Mouse (Mus musculus) stomach, embryonic 14.5 days (tissue): ENCODE measurements around the gene Sh3d19. TPM values are rescaled to one million over a fixed set of nuclear protein-coding genes. Genes with fewer than 3 reads are reported as not detected.

ENCODE experiments used
- ATAC-seq: fragments of 200-750 bp; cut with Nextera tagmentation; 2 replicates; pipeline ENCODE4 v1.8.0; 2017; ENCODE audit warnings: low read depth, moderate TSS enrichment; ENCODE audit not compliant: insufficient number of reproducible peaks, insufficient read depth, low FRiP score
- H3K27ac ChIP-seq: fragments of 300-500 bp; sonication (generic); 2 replicates; pipeline ENCODE4 v1.5.1; 2014; ENCODE audit warnings: mild to moderate bottlenecking, low read length, moderate library complexity, mixed read lengths
- H3K27me3 ChIP-seq: fragments of 300-500 bp; sonication (generic); 2 replicates; pipeline ENCODE4 v1.6.1; 2014; ENCODE audit warnings: low read length, control low read depth, mixed read lengths; ENCODE audit not compliant: control insufficient read depth, insufficient read depth
- H3K36me3 ChIP-seq: fragments of 300-500 bp; sonication (generic); 2 replicates; pipeline ENCODE4 v1.6.1; 2014; ENCODE audit warnings: mild to moderate bottlenecking, control low read depth, low read length, moderate library complexity, mixed read lengths; ENCODE audit not compliant: control insufficient read depth, insufficient read depth
- H3K4me1 ChIP-seq: fragments of 300-500 bp; sonication (generic); 2 replicates; pipeline ENCODE4 v1.6.1; 2014; ENCODE audit warnings: low read length, control low read depth, mixed read lengths; ENCODE audit not compliant: control insufficient read depth, insufficient read depth
- H3K4me2 ChIP-seq: fragments of 300-500 bp; sonication (generic); replicated peaks from 2 replicates; pipeline ENCODE4 v1.6.1; 2014; ENCODE audit warnings: low read depth, low read length, control low read depth
- H3K4me3 ChIP-seq: fragments of 300-500 bp; sonication (generic); 2 replicates; pipeline ENCODE4 v1.5.1; 2014; ENCODE audit warnings: low read depth, low read length, control low read depth
- H3K9ac ChIP-seq: fragments of 300-500 bp; sonication (generic); replicated peaks from 2 replicates; pipeline ENCODE4 v1.6.1; 2014; ENCODE audit warnings: low read depth, mild to moderate bottlenecking, control low read depth, low read length, moderate library complexity, mixed read lengths
- H3K9me3 ChIP-seq: fragments of 300-500 bp; sonication (generic); 2 replicates; pipeline ENCODE4 v1.6.1; 2016; ENCODE audit warnings: low read depth, low read length, control low read depth; ENCODE audit not compliant: control insufficient read depth
- WGBS: fragments of 180-500 bp; shearing (Covaris S2); extraction: QIAGEN DNeasy Blood & Tissue Kit; methylation state at CpG from one replicate; pipeline ENCODE4 v1.1.7; 2014; 5-methylcytosine and 5-hydroxymethylcytosine counted together
- polyA plus RNA-seq: library from polyadenylated mRNA; unstranded; fragments of >200 nt; fragmentation: Nextera tagmentation; extraction: Ambion mirVana; gene quantifications from 2 replicates; pipeline ENCODE4 v1.2.1, GENCODE M21; 2014

Sh3d19 gene
- polyA plus RNA-seq, 1 experiment from 2014 or later: 48.1 TPM

DNA sequence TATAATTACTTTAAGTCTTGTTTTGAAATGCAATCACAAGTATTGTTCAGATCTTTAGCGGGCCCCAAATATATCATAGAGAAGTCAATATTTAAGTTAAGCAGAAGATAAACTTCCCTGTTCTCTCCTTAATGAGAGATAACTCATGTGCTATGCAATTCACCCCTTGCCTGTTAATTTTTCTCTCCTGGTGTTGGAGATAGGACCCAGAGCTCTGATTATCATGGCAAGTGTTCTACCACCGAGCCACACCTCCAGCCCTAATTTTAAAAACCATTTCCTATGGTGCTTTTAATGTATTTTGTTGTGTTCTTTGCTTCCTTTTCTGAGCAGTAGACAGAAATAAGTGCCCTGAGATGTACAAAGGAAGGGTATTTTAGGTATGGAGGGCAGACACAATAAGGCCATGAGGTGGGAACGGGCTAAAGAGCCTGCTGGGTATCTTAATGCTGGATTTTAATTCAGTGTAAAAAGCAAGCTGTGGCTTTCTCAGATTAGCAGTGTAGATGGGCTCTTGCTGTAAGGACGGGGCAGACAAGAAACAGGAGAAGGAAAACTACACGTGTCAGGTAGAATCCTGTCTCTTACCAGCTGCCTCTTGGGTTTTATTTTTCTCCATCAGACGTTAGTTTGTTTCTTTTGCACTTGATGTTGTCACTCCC, 20.4 kb downstream of the Sh3d19 start:
- no peak for ATAC-seq
- no peaks in the 10 kb centered on the region for H3K9me3 ChIP-seq
- no peak overlapping the region for H3K4me2 ChIP-seq
- H3K27me3 ChIP-seq: no peaks in the 10 kb centered on the region
- no peak overlapping the region for H3K9ac ChIP-seq
- peaks cover 6% of the 10 kb centered on the region; the same call in 1 of the 2 replicates for H3K4me1 ChIP-seq
- H3K36me3 ChIP-seq: no peaks in the 10 kb centered on the region
- H3K4me3 ChIP-seq: no peak overlapping the region
- 63% methylated on average over 6 of the region's 6 CpGs for WGBS
- H3K27ac ChIP-seq: no peak overlapping the region

DNA sequence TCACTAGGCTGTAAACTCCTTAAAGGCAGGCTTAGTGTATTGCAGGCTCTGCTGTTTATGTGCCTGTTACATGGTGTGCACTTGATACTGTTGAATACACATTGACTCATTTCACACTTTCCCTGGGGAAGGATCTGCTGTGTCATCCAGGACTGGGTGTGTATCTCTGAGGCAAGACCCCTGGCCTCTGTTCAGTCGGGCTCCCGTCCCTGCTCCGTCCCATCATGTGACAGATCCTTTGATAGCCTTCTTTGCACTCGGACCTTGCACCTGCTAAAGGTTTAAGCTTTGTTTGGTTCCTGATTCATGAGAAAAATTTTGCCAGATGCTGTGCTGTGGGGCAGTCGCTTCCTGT, 20.9 kb downstream of the Sh3d19 start:
- Histone ChIP-seq H3K27me3 (no peaks in the 10 kb centered on the region), H3K36me3 (no peaks in the 10 kb centered on the region), H3K9ac (no peak overlapping the region), H3K9me3 (no peaks in the 10 kb centered on the region), H3K27ac (no peak overlapping the region), H3K4me1 (peaks cover 6% of the 10 kb centered on the region; the same call in 1 of the 2 replicates), H3K4me3 (no peak overlapping the region), H3K4me2 (no peak overlapping the region)
- WGBS: 52% methylated on average over 5 of the region's 5 CpGs
- ATAC-seq: no peak

DNA sequence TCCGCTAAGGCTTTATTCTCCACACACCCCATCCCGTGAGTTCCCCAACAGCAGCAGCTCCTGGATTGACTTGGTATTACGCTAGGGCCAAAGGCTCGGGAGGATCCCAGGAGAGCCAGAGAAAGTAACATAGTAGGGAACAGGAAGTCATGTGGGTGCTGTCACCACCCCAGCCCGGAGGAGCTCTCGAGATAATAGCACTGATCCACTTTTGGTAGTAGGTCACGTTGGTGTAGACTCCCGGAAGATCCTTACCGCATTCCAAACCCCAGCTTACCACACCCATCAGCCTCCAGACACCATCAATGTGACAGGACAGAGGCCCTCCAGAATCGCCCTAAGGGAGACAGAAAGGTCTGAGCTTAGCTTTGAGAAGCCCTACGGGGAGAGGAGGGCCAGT, 22.8 kb downstream of the Sh3d19 start:
- no peak overlapping the region for H3K27ac ChIP-seq
- WGBS: 69% methylated on average over 11 of the region's 11 CpGs
- H3K36me3 ChIP-seq: no peaks in the 10 kb centered on the region
- H3K4me3 ChIP-seq: no peak overlapping the region
- no peak overlapping the region for H3K4me2 ChIP-seq
- no peaks in the 10 kb centered on the region for H3K27me3 ChIP-seq
- no peak for ATAC-seq
- peaks cover 6% of the 10 kb centered on the region; the same call in 1 of the 2 replicates for H3K4me1 ChIP-seq
- H3K9ac ChIP-seq: no peak overlapping the region
- no peaks in the 10 kb centered on the region for H3K9me3 ChIP-seq

GRCm38 (mm10) chr3:85994645-85995044, 23.7 kb downstream of the Sh3d19 start:
- Histone ChIP-seq H3K4me3 (no peak overlapping the region), H3K4me1 (peaks cover 6% of the 10 kb centered on the region; the same call in 1 of the 2 replicates), H3K9ac (no peak overlapping the region), H3K27ac (no peak overlapping the region), H3K27me3 (no peaks in the 10 kb centered on the region), H3K36me3 (no peaks in the 10 kb centered on the region), H3K9me3 (no peaks in the 10 kb centered on the region), H3K4me2 (no peak overlapping the region)
- 66% methylated on average over 4 of the region's 4 CpGs for WGBS
- no peak for ATAC-seq

- Histone ChIP-seq H3K4me1 (no peaks in the 10 kb centered on the region), H3K27ac (no peak overlapping the region), H3K9ac (no peak overlapping the region), H3K9me3 (no peaks in the 10 kb centered on the region), H3K4me2 (no peak overlapping the region), H3K36me3 (no peaks in the 10 kb centered on the region), H3K4me3 (no peak overlapping the region), H3K27me3 (no peaks in the 10 kb centered on the region)
- WGBS: 94% methylated on average over 3 of the region's 3 CpGs
- no peak for ATAC-seq
These were observed 30.4 kb downstream of the Sh3d19 start for GRCm38 (mm10) chr3:86001271-86001670.

- H3K4me3 ChIP-seq: no peak within 1 kb of the TSS
- no peak for ATAC-seq
- no peak within 1 kb of the TSS for H3K9ac ChIP-seq
- H3K27me3 ChIP-seq: no peaks in the 10 kb centered on the region
- 76% methylated on average over 17 of the region's 17 CpGs for WGBS
- no peak within 1 kb of the TSS for H3K27ac ChIP-seq
- no peaks in the 10 kb centered on the region for H3K4me1 ChIP-seq
- H3K9me3 ChIP-seq: no peaks in the 10 kb centered on the region
- no peaks in the 10 kb centered on the region for H3K36me3 ChIP-seq
- no peak within 1 kb of the TSS for H3K4me2 ChIP-seq
These were observed 31.5 kb downstream of the Sh3d19 start, which contains the start of gene Prss48 for GRCm38 (mm10) chr3:86002423-86002822. TSS of gene Prss48 (minus strand) at chr3:86002491.

DNA sequence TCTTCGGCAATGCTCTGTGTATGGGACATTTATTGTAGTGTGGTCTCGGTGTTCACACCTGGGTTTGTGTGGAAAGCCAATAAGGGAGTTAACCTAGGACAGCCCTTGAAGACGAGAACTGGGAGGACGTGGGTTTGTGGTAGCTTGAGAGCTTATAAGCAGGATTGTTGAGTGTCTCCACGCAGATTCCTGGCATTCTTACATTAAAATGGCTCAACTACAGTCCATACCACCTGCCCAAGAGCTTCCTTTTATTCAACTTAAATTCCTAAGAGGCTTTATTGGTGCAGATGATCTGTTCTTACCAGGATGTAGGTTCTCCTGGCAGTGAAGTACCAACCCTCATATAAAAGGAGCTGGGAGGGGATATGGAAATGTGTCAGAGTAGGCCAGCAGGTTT, 32.0 kb downstream of the Sh3d19 start:
- no peaks in the 10 kb centered on the region for H3K36me3 ChIP-seq
- WGBS: 66% methylated on average over 5 of the region's 5 CpGs
- no peak overlapping the region for H3K4me3 ChIP-seq
- no peaks in the 10 kb centered on the region for H3K27me3 ChIP-seq
- H3K4me1 ChIP-seq: no peaks in the 10 kb centered on the region
- no peak overlapping the region for H3K4me2 ChIP-seq
- H3K9ac ChIP-seq: no peak overlapping the region
- H3K27ac ChIP-seq: no peak overlapping the region
- no peak for ATAC-seq
- H3K9me3 ChIP-seq: no peaks in the 10 kb centered on the region

- no peaks in the 10 kb centered on the region for H3K9me3 ChIP-seq
- H3K36me3 ChIP-seq: no peaks in the 10 kb centered on the region
- H3K9ac ChIP-seq: no peak overlapping the region
- H3K27me3 ChIP-seq: no peaks in the 10 kb centered on the region
- no peak overlapping the region for H3K4me2 ChIP-seq
- WGBS: 95% methylated on average over 10 of the region's 10 CpGs
- no peak overlapping the region for H3K4me3 ChIP-seq
- H3K4me1 ChIP-seq: no peaks in the 10 kb centered on the region
- H3K27ac ChIP-seq: no peak overlapping the region
- ATAC-seq: no peak
These were observed 33.8 kb downstream of the Sh3d19 start for GRCm38 (mm10) chr3:86004751-86005150.

DNA sequence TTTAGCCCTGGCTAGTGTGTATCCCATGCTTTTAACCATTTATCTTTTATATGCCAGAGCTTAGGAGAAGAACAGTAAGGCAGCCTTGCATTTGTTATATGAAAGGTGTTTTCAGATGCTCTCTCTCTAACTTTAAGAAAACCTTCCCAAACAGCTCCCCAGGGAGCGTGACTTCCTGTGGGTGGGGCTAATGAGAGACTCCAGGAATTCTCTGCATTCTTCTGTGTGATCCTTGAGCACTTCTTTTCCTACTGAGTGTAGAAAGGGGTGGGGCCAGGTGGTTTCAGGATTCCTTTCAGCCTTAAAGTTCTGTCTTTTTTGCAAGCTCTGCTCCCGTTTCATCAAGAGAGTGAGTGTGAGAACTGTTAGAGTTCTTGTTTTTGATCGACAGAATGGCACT, 39.7 kb downstream of the Sh3d19 start:
- Histone ChIP-seq H3K36me3 (no peaks in the 10 kb centered on the region), H3K9me3 (no peaks in the 10 kb centered on the region), H3K4me3 (no peak overlapping the region), H3K9ac (no peak overlapping the region), H3K4me1 (peaks cover 4% of the 10 kb centered on the region; the same call in 1 of the 2 replicates), H3K27me3 (no peaks in the 10 kb centered on the region), H3K4me2 (no peak overlapping the region), H3K27ac (no peak overlapping the region)
- ATAC-seq: no peak
- WGBS: 51% methylated on average over 3 of the region's 3 CpGs
